Mouse (Mus musculus) adrenal gland, postnatal 10 days (tissue): ENCODE measurements at regions not wholly inside any gene's neighbourhood (a gene's known extent, or its start where the extent isn't known, plus 50 kb on each side); places are given as distances from the start of the nearest gene placed in this dataset.
A peak's percentile ranks its signal among the peaks of the same experiment; 100 is the strongest.

Source experiments
- DNase-seq: peaks from one replicate; pipeline ENCODE4 v3.0.0; 2021; ENCODE audit warnings: mixed read lengths

DNA sequence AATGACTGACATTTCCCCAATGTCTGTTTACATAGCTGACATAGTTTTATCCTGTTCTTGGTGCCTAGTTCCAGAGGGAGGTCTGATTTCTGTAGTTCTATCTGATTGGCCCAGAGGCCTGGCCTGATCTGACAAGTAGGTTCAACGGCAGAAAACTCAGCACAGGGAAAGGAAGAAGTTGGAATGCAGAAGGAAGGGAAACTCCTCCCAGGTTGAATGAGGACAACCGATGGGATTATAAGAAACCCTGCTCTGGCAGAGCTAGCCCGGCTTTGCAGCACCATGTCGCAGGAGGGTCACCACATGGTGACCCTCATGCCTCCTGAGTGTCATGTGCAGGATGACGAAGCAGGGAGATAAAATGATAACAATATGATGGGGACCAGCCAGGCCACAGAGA lies 89.8 kb upstream of the Gsc start:
- DNase-seq = no peak

DNA sequence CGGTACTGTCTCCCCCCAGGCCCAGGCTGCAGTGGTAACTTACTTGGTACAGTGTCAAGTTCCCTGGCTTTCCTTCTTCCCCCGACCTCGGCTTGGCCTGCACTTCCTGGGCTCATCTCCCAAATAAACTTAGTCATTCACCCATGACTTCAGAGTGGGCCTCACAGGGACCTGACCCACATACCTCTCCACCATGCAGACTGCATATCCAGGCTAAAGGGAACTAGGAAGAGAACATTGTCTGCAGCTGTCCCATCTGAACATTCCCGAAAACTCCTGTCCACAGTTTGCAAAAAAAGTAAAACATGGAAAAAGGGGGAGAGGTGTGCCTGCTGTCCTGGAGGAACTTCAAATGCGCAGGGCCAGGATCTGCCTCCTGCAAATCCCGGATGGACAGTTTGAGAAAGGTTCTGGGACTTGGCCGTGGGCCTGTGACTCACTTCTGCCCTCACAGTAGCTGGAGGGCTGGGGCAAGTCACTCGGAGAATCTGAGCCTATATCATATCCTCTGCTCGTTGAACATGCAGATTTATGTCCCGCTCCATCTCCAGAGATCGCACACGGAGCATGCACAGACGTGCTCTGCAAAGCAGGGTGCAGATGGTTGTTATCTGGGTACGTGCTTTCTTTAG lies 87.9 kb upstream of the Gsc start:
- DNase-seq = peak; percentile 35

DNA sequence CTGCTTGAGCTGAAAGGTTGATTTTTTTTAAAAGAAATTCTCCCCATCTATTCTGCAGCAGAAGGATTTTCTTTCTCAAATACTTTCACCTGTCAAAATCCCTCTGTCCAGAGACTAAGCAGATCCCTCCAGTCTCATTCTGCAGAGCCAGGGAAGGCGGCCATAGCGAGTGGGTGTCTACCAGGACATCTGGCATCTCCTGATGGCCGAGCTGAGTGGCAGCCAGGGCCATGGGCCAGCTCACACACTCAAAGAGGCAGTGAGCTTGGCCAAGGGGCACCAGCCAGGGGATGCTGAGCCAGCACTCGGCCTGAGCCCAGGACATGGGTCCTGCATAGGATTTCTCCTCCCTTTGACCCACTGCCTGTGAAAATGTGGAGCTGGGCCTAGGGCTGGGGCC lies 84.6 kb upstream of the Gsc start:
- DNase-seq = peak; percentile 74

DNA sequence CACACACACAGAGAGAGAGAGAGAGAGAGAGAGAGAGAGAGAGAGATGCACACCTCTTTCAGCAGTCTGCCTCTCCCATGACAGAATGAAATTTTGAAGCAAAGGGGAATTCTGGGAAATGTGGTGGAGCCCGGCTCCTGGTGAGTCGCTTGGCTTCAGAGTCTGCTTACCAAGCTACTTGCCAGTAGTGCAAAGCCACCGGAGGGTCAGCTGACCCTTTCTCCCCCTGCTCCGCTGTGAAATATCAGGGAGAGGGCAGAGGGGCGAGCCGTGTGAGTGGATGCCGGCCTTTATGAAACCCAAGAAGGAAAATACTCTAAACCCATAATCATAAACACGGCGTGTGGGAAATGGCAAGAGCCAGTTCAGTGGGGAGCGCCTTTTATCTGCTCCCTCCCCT lies 84.2 kb upstream of the Gsc start:
- DNase-seq = no peak

DNA sequence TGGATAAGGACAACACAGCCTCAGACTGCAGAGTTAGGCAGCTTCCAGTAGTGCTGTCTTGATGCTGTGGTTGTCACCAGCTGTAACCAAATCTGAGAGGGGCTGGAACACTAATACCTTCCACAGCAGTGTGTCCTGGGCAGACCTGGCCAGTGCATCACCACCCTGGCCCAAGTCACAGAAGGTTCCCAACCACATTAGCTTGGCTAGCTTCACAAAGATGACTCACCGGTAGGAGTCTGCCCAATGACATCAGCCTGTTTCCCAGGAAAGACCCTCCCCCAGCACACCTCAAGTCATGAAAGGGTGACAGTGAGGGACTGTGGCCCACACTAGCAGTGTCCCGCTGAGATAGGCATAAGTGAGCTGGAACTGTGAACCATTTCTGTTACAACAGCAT lies 75.5 kb upstream of the Gsc start:
- no peak for DNase-seq

DNA sequence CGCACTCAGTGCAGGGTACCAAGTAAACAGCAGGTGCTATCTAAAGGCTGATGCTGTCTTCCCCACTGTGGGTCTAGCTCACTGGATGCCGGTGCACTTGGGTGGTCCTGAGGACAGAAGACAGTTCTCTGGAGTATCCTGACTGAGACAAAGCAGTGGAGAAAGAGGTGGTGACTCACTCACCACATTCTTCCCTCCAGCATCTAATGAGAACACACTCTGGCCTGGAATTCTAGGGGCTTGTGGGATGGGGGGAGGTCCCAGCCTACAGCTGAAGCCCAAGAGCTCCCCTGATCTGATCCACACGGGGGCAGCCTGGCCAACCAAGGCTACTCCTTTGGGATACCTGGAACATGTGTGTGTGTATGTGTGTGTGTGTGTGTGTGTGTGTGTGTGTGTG lies 74.4 kb upstream of the Gsc start:
- no peak for DNase-seq

DNA sequence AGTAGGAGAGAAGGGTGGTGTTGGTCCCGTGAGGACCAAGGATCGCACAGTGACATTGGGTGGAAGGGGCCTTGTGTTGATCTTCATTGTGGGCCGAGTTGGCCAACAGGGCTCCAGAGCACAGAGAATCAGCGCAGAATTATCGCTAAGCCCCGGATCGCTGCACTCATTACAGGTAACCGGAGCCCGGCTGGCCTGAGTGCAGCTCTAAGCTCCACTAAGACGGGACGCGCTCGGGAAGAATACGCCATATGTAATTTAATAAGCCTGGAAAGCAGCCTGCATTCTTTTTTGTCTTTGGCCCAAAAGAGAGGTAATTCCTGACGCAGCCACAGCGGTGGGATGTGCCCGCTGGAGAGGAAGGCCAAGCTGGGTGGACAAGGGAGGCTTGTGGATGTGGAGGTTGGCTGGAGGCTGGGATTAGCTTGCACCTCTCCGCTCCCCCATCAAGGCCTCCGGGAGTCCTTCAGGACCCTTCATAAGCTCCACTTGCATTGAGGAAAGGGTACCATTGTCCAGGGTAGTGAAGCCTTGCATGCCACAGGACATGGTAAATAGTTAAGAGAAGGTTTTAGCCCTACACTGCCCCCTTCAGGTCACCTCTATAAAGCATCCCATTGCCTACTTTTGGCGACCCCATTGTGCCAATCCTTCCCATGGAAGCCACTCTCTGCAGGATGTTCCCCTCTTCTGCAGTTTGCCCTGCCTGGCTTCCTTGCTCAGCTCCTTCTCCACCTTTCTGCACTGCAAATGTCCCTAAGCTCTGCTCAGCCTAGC lies 73.1 kb upstream of the Gsc start:
- no peak for DNase-seq

DNA sequence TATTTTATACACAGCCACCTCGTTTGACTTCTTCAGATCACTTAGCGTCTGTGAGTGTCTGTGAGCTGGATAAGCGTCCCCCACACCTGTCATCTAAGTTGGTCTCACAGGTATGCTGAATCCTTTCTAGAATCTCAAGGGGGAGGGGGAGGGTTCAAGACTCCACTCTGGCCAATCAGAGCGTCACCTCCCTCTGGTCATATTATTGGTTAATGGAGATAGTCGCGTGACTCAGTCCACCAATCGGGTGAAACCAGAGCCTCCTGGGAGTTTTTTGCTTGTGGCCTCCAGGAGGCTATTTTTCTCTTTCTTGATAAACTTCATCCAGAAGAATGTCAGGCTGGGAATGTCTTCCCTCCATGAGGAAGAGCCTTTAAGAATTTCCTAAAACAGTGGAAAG lies 66.8 kb upstream of the Gsc start:
- DNase-seq = no peak

DNA sequence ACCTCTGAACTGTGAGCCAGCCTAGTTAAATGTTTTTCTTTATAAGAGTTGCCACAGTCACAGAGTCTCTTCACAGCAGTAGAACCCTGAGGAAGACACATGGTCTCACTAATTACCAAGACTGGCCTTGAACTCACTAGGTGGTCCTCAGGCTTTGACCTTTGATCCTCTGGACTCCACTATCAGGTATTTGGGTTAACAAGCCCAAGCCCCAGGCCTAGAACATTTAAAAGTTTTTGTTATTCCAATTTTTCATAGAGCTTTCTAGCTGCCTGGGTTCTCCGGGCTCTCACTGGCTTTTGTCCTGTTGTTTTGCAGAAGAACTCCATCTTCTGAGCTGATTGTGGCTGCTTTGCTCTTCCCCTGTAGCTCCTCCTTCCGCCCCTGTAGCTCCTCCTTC lies 65.3 kb upstream of the Gsc start:
- no peak for DNase-seq

DNA sequence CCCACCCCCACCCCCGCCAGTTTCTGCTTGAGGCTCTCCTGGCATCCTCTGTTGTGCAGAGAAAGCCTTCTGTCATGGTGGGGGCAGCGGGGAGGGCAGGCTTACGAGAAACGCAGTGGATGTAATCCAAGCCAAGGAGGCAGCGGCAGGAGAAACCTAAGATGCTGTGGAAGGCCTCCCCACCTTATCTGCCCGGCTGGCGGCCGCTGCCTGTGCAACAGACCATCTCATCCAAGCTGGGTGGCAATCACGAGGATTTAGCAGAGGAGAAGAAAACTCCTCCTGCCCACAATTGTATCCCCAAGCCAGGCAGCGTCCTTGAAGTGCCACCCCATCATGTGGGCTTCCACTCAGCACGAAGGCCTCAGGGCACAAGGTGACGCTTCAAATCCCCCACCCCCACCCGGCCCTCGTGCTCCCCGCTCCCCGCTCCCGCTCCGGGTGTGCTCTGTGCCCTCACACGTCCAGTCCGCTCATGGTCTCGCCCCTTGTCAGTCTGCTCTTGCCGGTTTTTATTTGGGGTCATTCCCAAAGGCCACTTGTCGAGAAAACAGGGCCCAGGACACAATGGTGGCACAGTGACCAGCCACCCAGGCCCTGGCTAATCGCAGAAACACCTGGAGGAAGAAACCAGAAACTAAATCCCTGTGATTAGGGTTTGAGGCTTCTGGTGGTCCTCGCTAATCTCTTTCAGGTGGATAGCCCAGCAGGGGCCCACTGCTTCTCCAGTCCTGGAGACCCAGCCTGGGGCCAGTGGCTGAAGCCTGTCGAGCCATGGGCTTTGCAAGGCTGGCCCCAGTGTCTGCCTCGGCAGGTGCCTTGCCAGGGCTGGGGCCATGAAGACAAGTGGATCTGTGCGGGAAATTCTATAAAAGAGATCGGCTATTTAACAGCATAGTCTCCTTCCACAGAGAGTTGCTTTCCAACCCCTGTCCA lies 58.6 kb upstream of the Gsc start:
- DNase-seq = no peak

DNA sequence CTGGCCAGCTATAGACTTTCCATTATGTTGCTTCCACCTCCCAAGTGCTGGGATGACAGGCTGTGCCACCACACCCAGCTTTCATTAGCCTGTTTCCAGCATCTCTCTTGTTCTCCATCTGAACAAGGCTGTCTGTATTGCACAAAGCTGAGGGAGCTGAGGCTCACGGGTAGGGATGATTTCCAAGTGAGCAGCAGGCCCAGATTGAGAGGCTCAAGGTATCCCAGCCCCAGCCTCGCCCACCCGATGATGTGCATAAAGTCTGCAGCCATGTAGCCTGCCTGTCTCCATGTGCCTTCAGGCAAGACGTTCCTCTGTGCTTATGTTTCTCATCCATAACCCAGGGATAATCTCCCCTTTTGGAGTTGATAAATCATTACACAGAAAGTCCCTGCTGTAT lies 57.5 kb upstream of the Gsc start:
- DNase-seq = no peak
